Mouse (Mus musculus) liver, embryonic 12.5 days (tissue): ENCODE results near the gene Gm44596. TPM values are rescaled to one million over a fixed set of nuclear protein-coding genes. Genes with fewer than 3 reads are reported as not detected.
A peak's percentile ranks its signal among the peaks of the same experiment; 100 is the strongest.

Source experiments
- ATAC-seq: fragments of 200-750 bp; cut with Nextera tagmentation; 2 replicates; pipeline ENCODE4 v1.8.0; 2017; ENCODE audit warnings: moderate number of reproducible peaks, mild to moderate bottlenecking, moderate library complexity
- H3K27ac ChIP-seq: fragments of 300-500 bp; sonication (generic); 2 replicates; pipeline ENCODE4 v1.5.1; 2016; ENCODE audit warnings: mild to moderate bottlenecking
- H3K27me3 ChIP-seq: fragments of 300-500 bp; sonication (generic); replicated peaks from 2 replicates; pipeline ENCODE4 v1.6.1; 2016; ENCODE audit warnings: mild to moderate bottlenecking, moderate library complexity
- H3K36me3 ChIP-seq: fragments of 300-500 bp; sonication (generic); 2 replicates; pipeline ENCODE4 v1.6.1; 2016; ENCODE audit warnings: mild to moderate bottlenecking, moderate library complexity
- H3K4me1 ChIP-seq: fragments of 300-500 bp; sonication (generic); 2 replicates; pipeline ENCODE4 v1.6.1; 2016
- H3K4me2 ChIP-seq: fragments of 300-500 bp; sonication (generic); 2 replicates; pipeline ENCODE4 v1.6.1; 2016; ENCODE audit warnings: mild to moderate bottlenecking, moderate library complexity
- H3K4me3 ChIP-seq: fragments of 300-500 bp; sonication (generic); 2 replicates; pipeline ENCODE4 v1.5.1; 2016; ENCODE audit warnings: mild to moderate bottlenecking, moderate library complexity
- H3K9ac ChIP-seq: fragments of 300-500 bp; sonication (generic); 2 replicates; pipeline ENCODE4 v1.6.1; 2016; ENCODE audit warnings: mild to moderate bottlenecking, moderate library complexity
- H3K9me3 ChIP-seq: fragments of 300-500 bp; sonication (generic); replicated peaks from 2 replicates; pipeline ENCODE4 v1.6.1; 2016; ENCODE audit warnings: mild to moderate bottlenecking, moderate library complexity
- WGBS: fragments of 180-500 bp; shearing (Covaris S2); methylation state at CpG from one replicate; pipeline ENCODE4 v1.1.7; 2016; ENCODE audit not compliant: insufficient replicate concordance; 5-methylcytosine and 5-hydroxymethylcytosine counted together
- polyA plus RNA-seq: library from polyadenylated mRNA; unstranded; fragments of >200 nt; fragmentation: Nextera tagmentation; extraction: Ambion mirVana; gene quantifications from 2 replicates; pipeline ENCODE4 v1.2.1, GENCODE M21; 2016

Gm44596 gene
- polyA plus RNA-seq, 1 experiment from 2014 or later = not detected

GRCm38 (mm10) chr6:128418076-128418475 is 42.8 kb downstream of the Gm44596 start:
- Histone ChIP-seq H3K4me2 (no peak overlapping the region), H3K4me3 (no peak overlapping the region), H3K36me3 (peaks cover 38% of the 10 kb centered on the region), H3K27me3 (no peaks in the 10 kb centered on the region), H3K9ac (no peak overlapping the region), H3K4me1 (peaks cover 17% of the 10 kb centered on the region), H3K27ac (no peak overlapping the region), H3K9me3 (no peaks in the 10 kb centered on the region)
- WGBS = 79% methylated on average over 1 of the region's 1 CpGs
- no peak for ATAC-seq

- WGBS = 53% methylated on average over 2 of the region's 2 CpGs
Observed at GRCm38 (mm10) chr6:128421036-128421435, 45.7 kb downstream of the Gm44596 start.

DNA sequence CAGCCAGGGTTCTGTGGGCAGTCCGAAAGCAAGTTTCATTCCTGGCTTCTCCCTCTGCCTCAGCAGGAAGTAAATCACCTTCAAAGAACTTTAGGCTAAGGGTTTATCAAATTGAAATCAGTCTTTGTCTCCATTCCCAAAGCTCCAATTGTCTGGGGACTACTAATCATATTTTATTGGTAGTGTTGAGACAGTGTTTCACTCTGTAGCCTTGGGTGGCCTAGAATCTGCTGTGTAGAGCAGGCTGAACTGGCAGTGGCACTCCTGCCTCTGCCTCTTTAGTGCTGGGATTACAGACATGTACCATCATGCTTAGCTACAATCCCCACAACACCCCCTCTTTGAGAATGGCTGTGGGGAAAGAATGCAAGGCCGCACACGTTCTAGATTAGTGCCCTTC is 46.2 kb downstream of the Gm44596 start:
- no peak for ATAC-seq
- Histone ChIP-seq H3K9ac (no peak overlapping the region), H3K27me3 (no peaks in the 10 kb centered on the region), H3K9me3 (no peaks in the 10 kb centered on the region), H3K4me1 (peaks cover 35% of the 10 kb centered on the region), H3K4me3 (no peak overlapping the region), H3K4me2 (no peak overlapping the region), H3K36me3 (peaks cover 17% of the 10 kb centered on the region), H3K27ac (no peak overlapping the region)
- WGBS = 81% methylated on average over 3 of the region's 3 CpGs

More at GRCm38 (mm10) chr6:128421036-128421435, 45.7 kb downstream of the Gm44596 start:
- no peak overlapping the region for H3K4me2 ChIP-seq
- no peak for ATAC-seq
- no peaks in the 10 kb centered on the region for H3K9me3 ChIP-seq
- peaks cover 35% of the 10 kb centered on the region for H3K4me1 ChIP-seq
- H3K9ac ChIP-seq = no peak overlapping the region
- no peak overlapping the region for H3K4me3 ChIP-seq
- 0 out of 2 replicates have a peak overlapping the region, but pooled peaks have one; percentile 15 for H3K27ac ChIP-seq
- H3K27me3 ChIP-seq = no peaks in the 10 kb centered on the region
- H3K36me3 ChIP-seq = peaks cover 18% of the 10 kb centered on the region

DNA sequence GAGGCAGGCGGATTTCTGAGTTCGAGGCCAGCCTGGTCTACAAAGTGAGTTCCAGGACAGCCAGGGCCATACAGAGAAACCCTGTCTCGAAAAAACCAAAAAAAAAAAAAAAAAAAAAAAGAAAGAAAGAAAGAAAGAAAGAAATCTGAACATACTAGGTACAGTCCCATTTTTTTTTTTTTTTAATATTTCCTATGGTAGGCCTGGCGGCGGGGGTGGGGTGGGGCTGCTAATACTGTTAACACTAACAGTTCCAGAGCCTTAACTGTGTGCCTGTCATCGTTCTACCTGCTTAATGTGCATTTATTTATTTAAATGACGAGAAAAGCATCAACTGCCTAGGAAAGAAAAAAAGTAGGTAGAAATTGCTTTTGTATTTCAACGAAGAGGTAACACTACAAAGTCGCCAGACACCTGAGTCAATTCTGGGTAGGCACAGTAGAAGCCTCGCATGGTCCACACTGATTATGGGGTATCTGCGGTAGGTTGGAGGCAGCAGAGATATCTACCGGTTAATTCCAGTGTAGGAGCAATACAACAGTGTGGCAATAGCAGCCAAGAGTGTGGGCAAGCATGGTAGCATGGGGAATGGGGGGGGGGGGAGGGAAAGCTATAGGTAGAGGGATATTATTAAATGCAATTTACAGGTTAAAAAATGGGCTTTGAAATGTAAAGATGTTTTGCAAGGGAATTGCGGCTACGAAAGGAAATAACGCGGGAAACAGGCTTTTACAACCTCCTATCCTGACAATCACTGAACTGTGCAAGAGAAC is 48.4 kb downstream of the Gm44596 start:
- peak overlapping the region; percentile 79 for H3K9ac ChIP-seq
- ATAC-seq = peak; percentile 86
- H3K4me1 ChIP-seq = peaks cover 35% of the 10 kb centered on the region
- H3K27me3 ChIP-seq = no peaks in the 10 kb centered on the region
- peak overlapping the region; percentile 91 for H3K27ac ChIP-seq
- H3K4me2 ChIP-seq = peak overlapping the region; percentile 80
- 23% methylated on average over 15 of the region's 16 CpGs for WGBS
- H3K4me3 ChIP-seq = peak overlapping the region; percentile 73
- H3K36me3 ChIP-seq = peaks cover 21% of the 10 kb centered on the region
- no peaks in the 10 kb centered on the region for H3K9me3 ChIP-seq

GRCm38 (mm10) chr6:128424269-128425019 is 49.1 kb downstream of the Gm44596 start, which contains the start of gene Itfg2:
Gene Itfg2 (minus strand): TSS chr6:128424931.
- H3K4me2 ChIP-seq = peak within 1 kb of the TSS; percentile 80
- H3K9ac ChIP-seq = peak within 1 kb of the TSS; percentile 79
- no peaks in the 10 kb centered on the region for H3K27me3 ChIP-seq
- WGBS = 1% methylated on average over 42 of the region's 42 CpGs
- H3K36me3 ChIP-seq = peaks cover 28% of the 10 kb centered on the region
- peaks cover 41% of the 10 kb centered on the region for H3K4me1 ChIP-seq
- no peaks in the 10 kb centered on the region for H3K9me3 ChIP-seq
- peak; percentile 92 for ATAC-seq
- H3K27ac ChIP-seq = peak within 1 kb of the TSS; percentile 91
- H3K4me3 ChIP-seq = peak within 1 kb of the TSS; percentile 73

GRCm38 (mm10) chr6:128425046-128425445 is 49.7 kb downstream of the Gm44596 start:
- Histone ChIP-seq H3K4me3 (peak overlapping the region; percentile 73), H3K27me3 (no peaks in the 10 kb centered on the region), H3K36me3 (peaks cover 30% of the 10 kb centered on the region), H3K9ac (peak overlapping the region; percentile 79), H3K4me2 (peak overlapping the region; percentile 80), H3K9me3 (no peaks in the 10 kb centered on the region), H3K4me1 (peaks cover 47% of the 10 kb centered on the region), H3K27ac (peak overlapping the region; percentile 91)
- no peak for ATAC-seq
- WGBS = 16% methylated on average over 9 of the region's 9 CpGs

GRCm38 (mm10) chr6:128427571-128427970 is 52.3 kb downstream of the Gm44596 start:
- peaks cover 47% of the 10 kb centered on the region for H3K4me1 ChIP-seq
- peaks cover 51% of the 10 kb centered on the region for H3K36me3 ChIP-seq
- no peaks in the 10 kb centered on the region for H3K9me3 ChIP-seq
- H3K4me3 ChIP-seq = no peak overlapping the region
- WGBS = 82% methylated on average over 5 of the region's 5 CpGs
- H3K27me3 ChIP-seq = no peaks in the 10 kb centered on the region
- H3K27ac ChIP-seq = no peak overlapping the region
- H3K9ac ChIP-seq = no peak overlapping the region
- no peak for ATAC-seq
- H3K4me2 ChIP-seq = no peak overlapping the region

DNA sequence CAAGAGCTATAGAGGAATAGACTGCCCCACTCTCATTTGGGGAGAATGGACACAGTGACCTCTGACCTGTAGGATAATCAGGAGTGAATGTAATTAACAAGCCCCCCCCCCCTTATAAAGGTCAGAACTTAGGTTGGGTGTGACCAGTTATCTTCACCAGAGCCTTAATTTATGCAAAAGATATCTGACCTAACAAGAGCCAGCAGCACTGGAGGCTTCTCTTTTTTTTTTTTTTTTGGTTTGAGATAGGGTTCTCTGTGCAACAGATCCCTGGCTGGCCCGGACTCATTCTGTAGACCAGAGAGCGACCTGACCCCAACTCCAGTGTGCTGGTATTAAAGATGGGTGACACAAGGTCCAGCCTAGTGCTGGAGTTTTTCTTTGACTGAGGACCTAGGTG is 54.0 kb downstream of the Gm44596 start:
- WGBS = 44% methylated on average over 2 of the region's 2 CpGs
- Histone ChIP-seq H3K36me3 (peaks cover 69% of the 10 kb centered on the region), H3K27me3 (no peaks in the 10 kb centered on the region), H3K4me2 (no peak overlapping the region), H3K9ac (no peak overlapping the region), H3K9me3 (no peaks in the 10 kb centered on the region), H3K4me3 (no peak overlapping the region), H3K27ac (no peak overlapping the region), H3K4me1 (peaks cover 37% of the 10 kb centered on the region)
- no peak for ATAC-seq

DNA sequence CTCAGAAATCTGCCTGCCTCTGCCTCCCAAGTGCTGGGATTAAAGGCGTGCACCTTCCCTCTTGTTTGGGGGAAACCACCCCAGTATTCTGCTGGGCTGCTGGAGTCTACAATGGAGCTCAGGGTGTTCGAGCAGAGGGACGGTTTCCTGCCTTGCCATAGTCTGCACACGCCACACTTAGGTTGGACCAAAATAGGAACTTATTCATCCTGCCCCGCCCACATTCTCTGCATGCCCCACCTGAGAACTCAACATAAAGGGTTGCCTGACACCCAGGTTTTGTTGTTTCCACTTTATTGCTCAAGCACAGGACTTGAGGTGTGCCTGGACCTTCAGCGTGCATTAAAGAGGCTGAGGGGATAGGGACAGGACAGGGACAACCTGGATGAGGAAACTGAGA is 54.5 kb downstream of the Gm44596 start:
- WGBS = 68% methylated on average over 6 of the region's 6 CpGs
- Histone ChIP-seq H3K36me3 (peaks cover 74% of the 10 kb centered on the region), H3K4me1 (peaks cover 37% of the 10 kb centered on the region), H3K4me3 (no peak overlapping the region), H3K27me3 (no peaks in the 10 kb centered on the region), H3K4me2 (no peak overlapping the region), H3K27ac (no peak overlapping the region), H3K9me3 (no peaks in the 10 kb centered on the region), H3K9ac (no peak overlapping the region)
- ATAC-seq = no peak

DNA sequence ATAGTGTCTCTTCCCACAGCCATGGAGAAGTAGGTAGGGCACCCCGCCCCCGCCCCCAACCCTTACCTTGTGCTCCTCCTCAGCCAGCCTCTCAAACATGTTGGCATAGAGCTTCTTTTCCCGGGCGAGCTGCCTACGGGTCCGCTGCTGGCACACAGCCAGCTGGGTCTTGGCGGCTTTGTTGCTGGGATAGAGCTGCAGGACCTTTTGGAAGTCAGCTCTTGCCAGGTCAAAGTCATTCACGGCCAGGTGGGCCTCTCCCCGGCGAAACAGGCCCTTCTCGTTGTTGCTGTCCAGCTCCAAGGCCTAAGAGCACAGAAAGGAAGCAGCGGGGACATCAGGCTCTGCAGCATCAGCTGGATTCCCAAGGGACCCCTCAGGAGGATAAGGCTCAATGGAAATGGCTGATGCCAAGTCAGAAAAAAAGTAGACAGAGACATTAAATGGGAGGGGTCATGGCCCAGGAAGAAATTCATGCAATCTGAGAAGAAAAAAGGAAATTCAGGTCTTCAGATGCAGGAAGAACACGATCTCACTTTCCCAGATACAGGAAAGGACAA is 57.1 kb downstream of the Gm44596 start:
- Histone ChIP-seq H3K4me2 (no peak overlapping the region), H3K27me3 (no peaks in the 10 kb centered on the region), H3K4me3 (no peak overlapping the region), H3K9ac (no peak overlapping the region), H3K9me3 (no peaks in the 10 kb centered on the region), H3K36me3 (peaks cover 92% of the 10 kb centered on the region), H3K27ac (no peak overlapping the region), H3K4me1 (peaks cover 50% of the 10 kb centered on the region)
- WGBS = 87% methylated on average over 13 of the region's 13 CpGs
- no peak for ATAC-seq

- no peak overlapping the region for H3K9ac ChIP-seq
- H3K4me3 ChIP-seq = no peak overlapping the region
- peaks cover 54% of the 10 kb centered on the region for H3K4me1 ChIP-seq
- H3K27me3 ChIP-seq = no peaks in the 10 kb centered on the region
- ATAC-seq = no peak
- H3K27ac ChIP-seq = no peak overlapping the region
- H3K36me3 ChIP-seq = peaks cover 81% of the 10 kb centered on the region
- H3K9me3 ChIP-seq = no peaks in the 10 kb centered on the region
- H3K4me2 ChIP-seq = no peak overlapping the region
- 86% methylated on average over 13 of the region's 13 CpGs for WGBS
Observed at GRCm38 (mm10) chr6:128433566-128433965, 58.3 kb downstream of the Gm44596 start.

GRCm38 (mm10) chr6:128435474-128435873 is 60.2 kb downstream of the Gm44596 start:
- Histone ChIP-seq H3K4me3 (no peak overlapping the region), H3K4me2 (no peak overlapping the region), H3K27ac (no peak overlapping the region), H3K4me1 (peaks cover 56% of the 10 kb centered on the region), H3K9me3 (no peaks in the 10 kb centered on the region), H3K36me3 (peaks cover 62% of the 10 kb centered on the region), H3K27me3 (no peaks in the 10 kb centered on the region), H3K9ac (no peak overlapping the region)
- 71% methylated on average over 5 of the region's 5 CpGs for WGBS
- ATAC-seq = no peak
